Mouse (Mus musculus) left cerebral cortex, postnatal 14 days (tissue): ENCODE measurements around the gene Nr4a3. TPM values are rescaled to one million over a fixed set of nuclear protein-coding genes. Genes with fewer than 3 reads are reported as not detected.

ENCODE experiments used
- DNase-seq, 2 experiments: peaks; one replicate each; pipeline ENCODE4 v3.0.0; 2021 to 2022; ENCODE audit warnings: low spot score in 2 of 2, mixed read lengths in 1 of 2
- intact Hi-C: fragments of 180-260 bp; cut with DNase I; formaldehyde crosslinking; loops from one replicate; pipeline ENCODE4 v1.15.1; 2025
- long read RNA-seq, 2 experiments: library from polyadenylated mRNA; stranded (forward); transcript quantifications; one replicate each; pipeline ENCODE4 v2.0.0; 2021
- total RNA-seq, 2 experiments: library from RNA; stranded (reverse); gene quantifications; 2 replicates each; pipeline ENCODE4 v1.2.3; 2021

Nr4a3 gene
- total RNA-seq, result 10 to 100 TPM; 21.7 to 32.5 TPM
- long read RNA-seq, experiment 1, partial matches to known transcripts, result 0 of 2 reads
- long read RNA-seq, experiment 1, other reads (novel, unspliced or antisense), result 2 of 2 reads
- long read RNA-seq, experiment 2, partial matches to known transcripts, result 0 of 3 reads
- long read RNA-seq, experiment 2, other reads (novel, unspliced or antisense), result 3 of 3 reads

GRCm38 (mm10) chr4:48044491-48045211 lies at the start of gene Nr4a3:
Gene Nr4a3, plus strand, starts transcription at chr4:48045153.
- intact Hi-C loops, result loop anchor here (5.0 to 10.0 kb wide), 6 partner anchors 97 to 610 kb away; no protein-coding TSS in a partner anchor
- peak; percentile 91 to 92 for DNase-seq

- no peak for DNase-seq
- intact Hi-C loops, result no loop called here
These were observed 42.0 kb upstream of the Nr4a3 start for GRCm38 (mm10) chr4:48002969-48003368.

- intact Hi-C loops, result no loop called here
These were observed 41.5 kb upstream of the Nr4a3 start for GRCm38 (mm10) chr4:48003456-48003855.

GRCm38 (mm10) chr4:48006355-48006754 lies 38.6 kb upstream of the Nr4a3 start:
- intact Hi-C loops, result no loop called here
- DNase-seq, result no peak

More at GRCm38 (mm10) chr4:48003456-48003855, 41.5 kb upstream of the Nr4a3 start:
- peak; percentile 31 to 61 for DNase-seq

- intact Hi-C loops, result no loop called here
- no peak for DNase-seq
These were observed 32.7 kb upstream of the Nr4a3 start for GRCm38 (mm10) chr4:48012209-48012608.

GRCm38 (mm10) chr4:48022966-48023365 lies 22.0 kb upstream of the Nr4a3 start:
- intact Hi-C loops, result no loop called here
- no peak for DNase-seq

GRCm38 (mm10) chr4:48029652-48030051 lies 15.3 kb upstream of the Nr4a3 start:
- intact Hi-C loops, result no loop called here

GRCm38 (mm10) chr4:48034287-48034686 lies 10.7 kb upstream of the Nr4a3 start:
- no peak for DNase-seq
- intact Hi-C loops, result no loop called here

More at GRCm38 (mm10) chr4:48029652-48030051, 15.3 kb upstream of the Nr4a3 start:
- no peak for DNase-seq

GRCm38 (mm10) chr4:48037646-48038045 lies 7.3 kb upstream of the Nr4a3 start:
- intact Hi-C loops, result no loop called here
- DNase-seq, result no peak

- intact Hi-C loops, result no loop called here
- DNase-seq, result no peak
These were observed 6.1 kb upstream of the Nr4a3 start for GRCm38 (mm10) chr4:48038847-48039246.

GRCm38 (mm10) chr4:48039736-48040135 lies 5.2 kb upstream of the Nr4a3 start:
- intact Hi-C loops, result loop anchor here (5.0 to 10.0 kb wide), 4 partner anchors 92 to 605 kb away; no protein-coding TSS in a partner anchor

GRCm38 (mm10) chr4:48042466-48042785 lies 2.5 kb upstream of the Nr4a3 start:
- intact Hi-C loops, result loop anchor here (5.0 to 10.0 kb wide), 4 partner anchors 95 to 608 kb away; no protein-coding TSS in a partner anchor
- DNase-seq, result no peak

More at GRCm38 (mm10) chr4:48039736-48040135, 5.2 kb upstream of the Nr4a3 start:
- DNase-seq, result no peak

GRCm38 (mm10) chr4:48042786-48043701 lies 1.9 kb upstream of the Nr4a3 start:
- intact Hi-C loops, result loop anchor here (5.0 to 10.0 kb wide), 4 partner anchors 96 to 608 kb away; no protein-coding TSS in a partner anchor
- peak; percentile 96 to 98 for DNase-seq

- peak; percentile 52 to 80 for DNase-seq
- intact Hi-C loops, result loop anchor here (5.0 to 10.0 kb wide), 4 partner anchors 97 to 609 kb away; no protein-coding TSS in a partner anchor
These were observed 837 bp upstream of the Nr4a3 start for GRCm38 (mm10) chr4:48044141-48044490.

- intact Hi-C loops, result loop anchor here (5.0 to 10.0 kb wide), 4 partner anchors 170 to 610 kb away; no protein-coding TSS in a partner anchor
- DNase-seq, result no peak
These were observed 348 bp downstream of the Nr4a3 start for GRCm38 (mm10) chr4:48045281-48045720.

GRCm38 (mm10) chr4:48045721-48046460 lies 938 bp downstream of the Nr4a3 start:
- peak; percentile 55 to 65 for DNase-seq
- intact Hi-C loops, result loop anchor here (5.0 to 10.0 kb wide), 4 partner anchors 171 to 611 kb away; no protein-coding TSS in a partner anchor

- intact Hi-C loops, result loop anchor here (5.0 to 10.0 kb wide), 4 partner anchors 172 to 612 kb away; no protein-coding TSS in a partner anchor
- DNase-seq, result no peak
These were observed 1.5 kb downstream of the Nr4a3 start for GRCm38 (mm10) chr4:48046461-48046901.

GRCm38 (mm10) chr4:48047136-48047765 lies 2.3 kb downstream of the Nr4a3 start:
- no peak for DNase-seq
- intact Hi-C loops, result loop anchor here (5.0 to 10.0 kb wide), 4 partner anchors 172 to 612 kb away; no protein-coding TSS in a partner anchor
